Mouse (Mus musculus): ENCODE measurements around the gene Aph1a. TPM values are rescaled to one million over a fixed set of nuclear protein-coding genes. Genes with fewer than 3 reads are reported as not detected.

Gene Aph1a
- polyA plus RNA-seq, 1 experiment = 174 TPM

GRCm38 (mm10) chr3:95902643-95903042 lies 8.9 kb downstream of the Aph1a start:
- Histone ChIP-seq H3K4me3 (ENCODE audit: extremely low read depth, insufficient read depth, insufficient read length) (no peak overlapping the region), H3K4me1 (ENCODE audit: control insufficient read depth, insufficient read depth, insufficient read length) (peaks cover 7% of the 10 kb centered on the region; the same call in 1 of the 2 replicates), H3K27ac (ENCODE audit: insufficient read depth, low read length) (no peak overlapping the region), H3K36me3 (ENCODE audit: control insufficient read depth, insufficient read depth, low read length) (no peaks in the 10 kb centered on the region), H3K27me3 (ENCODE audit: control insufficient read depth, insufficient read depth, low read length) (peaks cover 15% of the 10 kb centered on the region)
- no peak for DNase-seq (ENCODE audit: low read depth in 1 of 2, low spot score in 2 of 2)
- WGBS = 52% methylated on average over 6 of the region's 6 CpGs
- no peak for TF ChIP-seq CTCF (IDR thresholded peaks at IDR 0.05; ENCODE audit: extremely low read depth, insufficient read depth, insufficient read length, insufficient replicate concordance)
- TF ChIP-seq POLR2A (IDR thresholded peaks at IDR 0.05; ENCODE audit: low read depth, low read length) = no peak

- DNase-seq (ENCODE audit: low read depth in 1 of 2, low spot score in 2 of 2) = no peak
- TF ChIP-seq POLR2A (IDR thresholded peaks at IDR 0.05; ENCODE audit: low read depth, low read length) (no peak), CTCF (IDR thresholded peaks at IDR 0.05; ENCODE audit: extremely low read depth, insufficient read depth, insufficient read length, insufficient replicate concordance) (no peak)
- WGBS = 35% methylated on average over 15 of the region's 15 CpGs
- Histone ChIP-seq H3K27me3 (ENCODE audit: control insufficient read depth, insufficient read depth, low read length) (peaks cover 15% of the 10 kb centered on the region), H3K36me3 (ENCODE audit: control insufficient read depth, insufficient read depth, low read length) (no peaks in the 10 kb centered on the region), H3K4me3 (ENCODE audit: extremely low read depth, insufficient read depth, insufficient read length) (no peak overlapping the region), H3K4me1 (ENCODE audit: control insufficient read depth, insufficient read depth, insufficient read length) (peaks cover 7% of the 10 kb centered on the region; the same call in 1 of the 2 replicates), H3K27ac (ENCODE audit: insufficient read depth, low read length) (no peak overlapping the region)
Measured at GRCm38 (mm10) chr3:95903753-95904502, 10.2 kb downstream of the Aph1a start.

- peaks cover 15% of the 10 kb centered on the region for H3K27me3 ChIP-seq (ENCODE audit: control insufficient read depth, insufficient read depth, low read length)
- no peak for DNase-seq (ENCODE audit: low read depth in 1 of 2, low spot score in 2 of 2)
- H3K4me3 ChIP-seq (ENCODE audit: extremely low read depth, insufficient read depth, insufficient read length) = no peak within 1 kb of the TSS
- no peak within 1 kb of the TSS for H3K27ac ChIP-seq (ENCODE audit: insufficient read depth, low read length)
- no peak for TF ChIP-seq POLR2A (IDR thresholded peaks at IDR 0.05; ENCODE audit: low read depth, low read length)
- no peaks in the 10 kb centered on the region for H3K36me3 ChIP-seq (ENCODE audit: control insufficient read depth, insufficient read depth, low read length)
- 3% methylated on average over 15 of the region's 15 CpGs for WGBS
- H3K4me1 ChIP-seq (ENCODE audit: control insufficient read depth, insufficient read depth, insufficient read length) = peaks cover 7% of the 10 kb centered on the region; the same call in 1 of the 2 replicates
Measured at GRCm38 (mm10) chr3:95904568-95904967, 10.8 kb downstream of the Aph1a start, which contains the start of gene Car14. Gene Car14, minus strand, starts transcription at chr3:95904691.

GRCm38 (mm10) chr3:95905146-95905939 lies 11.6 kb downstream of the Aph1a start:
- peaks cover 7% of the 10 kb centered on the region; the same call in 1 of the 2 replicates for H3K4me1 ChIP-seq (ENCODE audit: control insufficient read depth, insufficient read depth, insufficient read length)
- H3K27ac ChIP-seq (ENCODE audit: insufficient read depth, low read length) = no peak overlapping the region
- H3K36me3 ChIP-seq (ENCODE audit: control insufficient read depth, insufficient read depth, low read length) = no peaks in the 10 kb centered on the region
- TF ChIP-seq POLR2A (IDR thresholded peaks at IDR 0.05; ENCODE audit: low read depth, low read length) = no peak
- TF ChIP-seq CTCF (IDR thresholded peaks at IDR 0.05; ENCODE audit: extremely low read depth, insufficient read depth, insufficient read length, insufficient replicate concordance) = no peak
- H3K4me3 ChIP-seq (ENCODE audit: extremely low read depth, insufficient read depth, insufficient read length) = no peak overlapping the region
- peaks cover 15% of the 10 kb centered on the region for H3K27me3 ChIP-seq (ENCODE audit: control insufficient read depth, insufficient read depth, low read length)
- no peak for DNase-seq (ENCODE audit: low read depth in 1 of 2, low spot score in 2 of 2)
- 2% methylated on average over 18 of the region's 18 CpGs for WGBS

- H3K4me3 ChIP-seq (ENCODE audit: extremely low read depth, insufficient read depth, insufficient read length) = no peak overlapping the region
- DNase-seq (ENCODE audit: low read depth in 1 of 2, low spot score in 2 of 2) = peak in 1 of 2 experiments; percentile 44
- peaks cover 15% of the 10 kb centered on the region for H3K27me3 ChIP-seq (ENCODE audit: control insufficient read depth, insufficient read depth, low read length)
- WGBS = 3% methylated on average over 12 of the region's 12 CpGs
- no peaks in the 10 kb centered on the region for H3K36me3 ChIP-seq (ENCODE audit: control insufficient read depth, insufficient read depth, low read length)
- TF ChIP-seq CTCF (IDR thresholded peaks at IDR 0.05; ENCODE audit: extremely low read depth, insufficient read depth, insufficient read length, insufficient replicate concordance) = peak; percentile 45; the same call in 1 of the 2 replicates
- TF ChIP-seq POLR2A (IDR thresholded peaks at IDR 0.05; ENCODE audit: low read depth, low read length) = no peak
- no peak overlapping the region for H3K27ac ChIP-seq (ENCODE audit: insufficient read depth, low read length)
- peaks cover 7% of the 10 kb centered on the region; the same call in 1 of the 2 replicates for H3K4me1 ChIP-seq (ENCODE audit: control insufficient read depth, insufficient read depth, insufficient read length)
Measured at GRCm38 (mm10) chr3:95905940-95906492, 12.2 kb downstream of the Aph1a start.

- peaks cover 7% of the 10 kb centered on the region; the same call in 1 of the 2 replicates for H3K4me1 ChIP-seq (ENCODE audit: control insufficient read depth, insufficient read depth, insufficient read length)
- H3K27ac ChIP-seq (ENCODE audit: insufficient read depth, low read length) = no peak overlapping the region
- no peaks in the 10 kb centered on the region for H3K36me3 ChIP-seq (ENCODE audit: control insufficient read depth, insufficient read depth, low read length)
- H3K4me3 ChIP-seq (ENCODE audit: extremely low read depth, insufficient read depth, insufficient read length) = peak overlapping the region; percentile 36; the same call in 1 of the 2 replicates
- WGBS = under 1% methylated on average over 12 of the region's 12 CpGs
- DNase-seq (ENCODE audit: low read depth in 1 of 2, low spot score in 2 of 2) = peak in 1 of 2 experiments; percentile 58
- TF ChIP-seq CTCF (IDR thresholded peaks at IDR 0.05; ENCODE audit: extremely low read depth, insufficient read depth, insufficient read length, insufficient replicate concordance) (peak; percentile 92), POLR2A (IDR thresholded peaks at IDR 0.05; ENCODE audit: low read depth, low read length) (no peak)
- peaks cover 15% of the 10 kb centered on the region for H3K27me3 ChIP-seq (ENCODE audit: control insufficient read depth, insufficient read depth, low read length)
Measured at GRCm38 (mm10) chr3:95906860-95907259, 13.1 kb downstream of the Aph1a start.
